24 mouse cellular contexts compared by ENCODE assay signal in the genomic region with DNA sequence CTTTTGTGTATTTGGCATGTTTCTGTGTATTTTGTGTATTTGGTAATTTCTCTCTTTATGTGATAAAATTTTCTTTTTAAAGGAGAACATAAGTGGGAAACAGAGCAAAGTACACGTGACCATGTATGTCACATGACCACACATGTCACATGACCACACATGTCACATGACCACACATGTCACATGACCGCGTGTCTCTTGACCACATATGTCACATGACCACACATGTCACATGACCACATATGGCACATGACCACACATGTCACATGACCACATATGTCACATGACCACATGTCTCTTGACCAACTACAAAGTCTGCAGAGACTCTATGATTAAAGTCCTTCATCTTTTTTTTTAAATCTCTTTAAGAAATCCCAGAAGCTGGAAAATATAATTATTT.
A peak's percentile ranks its signal among the peaks of the same experiment; 100 is the strongest.
DNase-seq lines count a peak whose midpoint lies in the region; ATAC-seq lines count a peak whose summit lies in the region.
"Had no signal": no experiment of that assay in that cellular context is flagged by ENCODE, and none has a peak within 500 bp of the region (broad histone marks: within the 10 kb centered on the region; RNA-seq: fewer than 3 reads in every experiment).

No protein-coding gene starts in this region.

- H3K27me3 ChIP-seq in embryonic facial prominence, embryonic 11.5 days (ENCODE audit: control insufficient read depth, insufficient read depth, low read length) = no peaks in the 10 kb centered on the region
- H3K27me3 ChIP-seq in embryonic facial prominence, embryonic 10.5 days (replicated peaks; ENCODE audit: low read depth, poor library complexity, severe bottlenecking) = no peaks in the 10 kb centered on the region
- no peaks in the 10 kb centered on the region for H3K27me3 ChIP-seq in forebrain, embryonic 10.5 days (ENCODE audit: poor library complexity, severe bottlenecking)
- H3K27me3 ChIP-seq in kidney, embryonic 14.5 days (ENCODE audit: control insufficient read depth, insufficient read depth, low read length) = no peaks in the 10 kb centered on the region
- H3K27me3 ChIP-seq: embryonic facial prominence, embryonic 12.5 days; limb, embryonic 13.5 days had no signal

- no peaks in the 10 kb centered on the region for H3K9me3 ChIP-seq in embryonic facial prominence, embryonic 11.5 days (replicated peaks; ENCODE audit: control insufficient read depth, low read length)
- no peaks in the 10 kb centered on the region for H3K9me3 ChIP-seq in embryonic facial prominence, embryonic 10.5 days
- peaks cover 4% of the 10 kb centered on the region; the same call in 1 of the 2 replicates for H3K9me3 ChIP-seq in forebrain, embryonic 10.5 days
- no peaks in the 10 kb centered on the region for H3K9me3 ChIP-seq in kidney, embryonic 14.5 days (ENCODE audit: control insufficient read depth, low read length)
- H3K9me3 ChIP-seq: embryonic facial prominence, embryonic 12.5 days; limb, embryonic 13.5 days had no signal

- H3K27ac ChIP-seq in embryonic facial prominence, embryonic 11.5 days (replicated peaks; ENCODE audit: low read depth, low read length) = no peak overlapping the region
- no peak overlapping the region for H3K27ac ChIP-seq in embryonic facial prominence, embryonic 10.5 days (replicated peaks)
- no peak overlapping the region for H3K27ac ChIP-seq in forebrain, embryonic 10.5 days
- H3K27ac ChIP-seq in kidney, embryonic 14.5 days (ENCODE audit: low read depth, low read length) = no peak overlapping the region
- H3K27ac ChIP-seq: embryonic facial prominence, embryonic 12.5 days; hindbrain, embryonic 14.5 days; kidney, postnatal 0 days; limb, embryonic 13.5 days; liver, embryonic 14.5 days had no signal

- no peaks in the 10 kb centered on the region for H3K36me3 ChIP-seq in embryonic facial prominence, embryonic 11.5 days (replicated peaks; ENCODE audit: control insufficient read depth, insufficient read depth, low read depth, low read length)
- peaks cover 3% of the 10 kb centered on the region; the same call in 1 of the 2 replicates for H3K36me3 ChIP-seq in embryonic facial prominence, embryonic 10.5 days (replicated peaks)
- H3K36me3 ChIP-seq in forebrain, embryonic 10.5 days (replicated peaks) = no peaks in the 10 kb centered on the region
- no peaks in the 10 kb centered on the region for H3K36me3 ChIP-seq in kidney, embryonic 14.5 days (ENCODE audit: control insufficient read depth, insufficient read depth, low read length)
- H3K36me3 ChIP-seq: embryonic facial prominence, embryonic 12.5 days; limb, embryonic 13.5 days had no signal

- no peak for ATAC-seq in embryonic facial prominence, embryonic 11.5 days (replicated peaks; ENCODE audit: insufficient number of reproducible peaks, low FRiP score, low TSS enrichment, low read depth)
- no peak for ATAC-seq in kidney, embryonic 14.5 days (ENCODE audit: low FRiP score, low TSS enrichment)
- ATAC-seq: activated CD4-positive, CD25-positive, alpha-beta regulatory T cell, adult 4 months; forebrain, embryonic 14.5 days; intestine, postnatal 0 days; lung, postnatal 0 days; midbrain, embryonic 16.5 days had no signal

- H3K9ac ChIP-seq in embryonic facial prominence, embryonic 11.5 days (replicated peaks; ENCODE audit: low read length) = no peak overlapping the region
- no peak overlapping the region for H3K9ac ChIP-seq in kidney, embryonic 14.5 days (ENCODE audit: low read depth, low read length)
- H3K9ac ChIP-seq: embryonic facial prominence, embryonic 12.5 days; hindbrain, embryonic 14.5 days; limb, embryonic 13.5 days; liver, embryonic 14.5 days had no signal

- no peak overlapping the region for H3K4me3 ChIP-seq in embryonic facial prominence, embryonic 11.5 days (ENCODE audit: low read depth, low read length)
- H3K4me3 ChIP-seq in embryonic facial prominence, embryonic 10.5 days = no peak overlapping the region
- H3K4me3 ChIP-seq in forebrain, embryonic 10.5 days = no peak overlapping the region
- no peak overlapping the region for H3K4me3 ChIP-seq in kidney, embryonic 14.5 days (ENCODE audit: low read length)
- H3K4me3 ChIP-seq: embryonic facial prominence, embryonic 12.5 days; erythroblast, embryonic 14.5 days; limb, embryonic 13.5 days had no signal

- no peak overlapping the region for H3K4me2 ChIP-seq in embryonic facial prominence, embryonic 11.5 days (ENCODE audit: low read depth, low read length)
- no peak overlapping the region for H3K4me2 ChIP-seq in kidney, embryonic 14.5 days (replicated peaks; ENCODE audit: low read depth, low read length)
- H3K4me2 ChIP-seq: embryonic facial prominence, embryonic 12.5 days; heart, embryonic 11.5 days; hindbrain, embryonic 14.5 days; limb, embryonic 13.5 days had no signal

- intact Hi-C loops in gastrocnemius, postnatal 14 days (cut with DNase I; ENCODE audit: low total_unique reads) = no loop called here

- H3K4me1 ChIP-seq in embryonic facial prominence, embryonic 11.5 days (ENCODE audit: control insufficient read depth, insufficient read depth, low read length) = no peaks in the 10 kb centered on the region
- no peaks in the 10 kb centered on the region for H3K4me1 ChIP-seq in embryonic facial prominence, embryonic 10.5 days
- no peaks in the 10 kb centered on the region for H3K4me1 ChIP-seq in forebrain, embryonic 10.5 days
- no peaks in the 10 kb centered on the region for H3K4me1 ChIP-seq in kidney, embryonic 14.5 days (ENCODE audit: control insufficient read depth, insufficient read depth, low read length)
- H3K4me1 ChIP-seq: embryonic facial prominence, embryonic 12.5 days; limb, embryonic 13.5 days had no signal

- WGBS in embryonic facial prominence, embryonic 11.5 days = 91% methylated on average over 3 of the region's 3 CpGs
- 92% methylated on average over 3 of the region's 3 CpGs for WGBS in embryonic facial prominence, embryonic 10.5 days
- WGBS in forebrain, embryonic 10.5 days = 93% methylated on average over 3 of the region's 3 CpGs
- 90% methylated on average over 3 of the region's 3 CpGs for WGBS in kidney, embryonic 14.5 days

- peak; percentile 11 for DNase-seq in embryonic facial prominence, embryonic 11.5 days (ENCODE audit: low spot score)
- no peak for DNase-seq in embryonic facial prominence, embryonic 10.5 days (ENCODE audit: low spot score)
- DNase-seq in 416B (ENCODE audit: low read depth) (peak; percentile 1), ES-CJ7 (ENCODE audit: low read depth, low spot score) (peak; percentile 46)
- peak; percentile 58 for DNase-seq in forelimb bud, embryonic 11.5 days (ENCODE audit: low read depth, low spot score)
- DNase-seq in forebrain, embryonic 10.5 days (ENCODE audit: extremely low spot score, low spot score) = no peak
- no peak for DNase-seq in gastrocnemius, postnatal 14 days
- DNase-seq: adrenal gland, postnatal 10 days; cerebellum, postnatal 10 days; gastrocnemius, postnatal 36 days; thymus, postnatal 14 days had no signal

Comparison
In these comparisons a context has a peak if more than half of its experiments do, and no peak if none do; other contexts are left out.
1. DNase-seq: peak in embryonic facial prominence, embryonic 11.5 days (single experiment), 416B (single experiment), ES-CJ7 (single experiment) and forelimb bud, embryonic 11.5 days (single experiment); none in embryonic facial prominence, embryonic 10.5 days (single experiment), forebrain, embryonic 10.5 days (single experiment) and gastrocnemius, postnatal 14 days (single experiment).